Mouse (Mus musculus): ENCODE results near the gene Nectin1.

Nectin1 gene

DNA sequence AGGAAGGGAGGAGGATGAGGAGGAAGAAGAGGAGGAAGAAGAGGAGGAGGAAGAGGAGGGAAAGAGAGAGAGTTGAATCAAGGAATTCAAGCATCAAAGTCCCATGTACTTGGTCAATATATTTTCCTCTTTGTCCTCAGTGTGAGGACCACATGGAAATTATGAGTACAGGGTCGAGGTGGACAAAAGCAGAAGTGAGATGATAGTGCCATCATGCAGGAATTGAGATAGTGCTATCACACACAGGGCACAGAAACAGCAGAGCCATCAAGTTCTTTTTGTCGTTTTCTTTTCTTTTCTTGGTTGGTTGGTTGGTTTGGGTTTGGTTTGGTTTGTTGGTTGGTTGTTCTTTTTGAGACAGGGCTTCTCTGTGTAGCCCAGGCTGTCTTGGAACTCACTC, 2.5 kb upstream of the Nectin1 start:
- DNase-seq (ENCODE audit: low spot score) = no peak

DNA sequence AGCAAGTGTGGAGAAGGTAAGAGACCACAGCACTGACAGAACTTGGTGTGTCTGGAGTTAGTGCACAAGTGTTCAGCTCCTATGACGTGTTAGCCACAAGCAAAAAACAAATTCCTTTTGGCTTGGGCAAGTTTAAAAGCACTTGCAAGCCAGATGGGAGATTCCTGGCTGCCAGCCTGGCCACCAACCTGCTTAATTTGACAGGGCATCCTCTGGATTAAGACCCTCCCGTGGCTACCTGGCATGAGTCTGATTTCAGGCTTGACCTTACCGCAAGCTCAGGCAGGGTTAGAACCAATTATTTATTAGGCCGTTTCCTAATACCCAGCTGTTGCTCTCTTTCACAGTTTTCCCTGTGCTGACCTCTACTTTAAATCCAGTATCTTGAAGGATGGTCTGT, 1.7 kb upstream of the Nectin1 start:
- no peak for DNase-seq (ENCODE audit: low spot score)

DNA sequence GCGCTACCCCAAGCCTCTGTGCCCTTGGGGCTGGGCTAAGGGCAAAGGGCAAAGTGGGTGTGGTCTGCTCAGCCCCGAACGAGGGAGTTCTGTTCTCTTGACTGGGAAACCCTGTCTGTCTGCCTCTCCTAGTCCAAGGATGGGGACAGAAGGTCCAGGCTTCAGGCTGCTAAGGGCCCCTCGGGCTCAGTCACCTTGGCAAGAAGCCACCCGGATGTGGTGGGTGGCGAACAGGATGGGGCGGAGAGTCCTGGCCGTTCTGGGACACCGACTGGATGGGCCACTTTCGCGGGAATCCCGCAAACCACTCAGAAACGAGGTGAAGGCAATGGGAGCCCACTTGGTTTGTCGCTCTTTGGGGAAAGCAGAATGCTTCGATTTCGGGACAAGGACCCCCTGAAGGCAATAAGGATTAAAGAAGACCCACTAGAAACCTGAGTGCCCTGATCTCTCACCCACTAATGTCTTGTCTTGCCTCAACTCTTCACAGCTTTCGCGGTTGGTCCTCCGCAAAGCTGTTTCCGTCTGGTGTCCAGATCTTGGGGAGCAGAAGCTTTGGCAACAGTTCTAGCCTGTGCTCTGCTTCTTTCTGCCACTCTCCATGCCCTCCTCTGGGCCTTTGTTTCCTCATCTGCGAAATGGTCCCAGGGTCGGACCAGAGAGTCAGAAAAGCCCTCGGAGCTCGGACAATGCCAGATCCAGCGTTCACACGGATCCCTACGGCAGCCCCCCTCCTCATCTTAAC, 710 bp upstream of the Nectin1 start:
- peak; percentile 48 for DNase-seq (ENCODE audit: low spot score)

DNA sequence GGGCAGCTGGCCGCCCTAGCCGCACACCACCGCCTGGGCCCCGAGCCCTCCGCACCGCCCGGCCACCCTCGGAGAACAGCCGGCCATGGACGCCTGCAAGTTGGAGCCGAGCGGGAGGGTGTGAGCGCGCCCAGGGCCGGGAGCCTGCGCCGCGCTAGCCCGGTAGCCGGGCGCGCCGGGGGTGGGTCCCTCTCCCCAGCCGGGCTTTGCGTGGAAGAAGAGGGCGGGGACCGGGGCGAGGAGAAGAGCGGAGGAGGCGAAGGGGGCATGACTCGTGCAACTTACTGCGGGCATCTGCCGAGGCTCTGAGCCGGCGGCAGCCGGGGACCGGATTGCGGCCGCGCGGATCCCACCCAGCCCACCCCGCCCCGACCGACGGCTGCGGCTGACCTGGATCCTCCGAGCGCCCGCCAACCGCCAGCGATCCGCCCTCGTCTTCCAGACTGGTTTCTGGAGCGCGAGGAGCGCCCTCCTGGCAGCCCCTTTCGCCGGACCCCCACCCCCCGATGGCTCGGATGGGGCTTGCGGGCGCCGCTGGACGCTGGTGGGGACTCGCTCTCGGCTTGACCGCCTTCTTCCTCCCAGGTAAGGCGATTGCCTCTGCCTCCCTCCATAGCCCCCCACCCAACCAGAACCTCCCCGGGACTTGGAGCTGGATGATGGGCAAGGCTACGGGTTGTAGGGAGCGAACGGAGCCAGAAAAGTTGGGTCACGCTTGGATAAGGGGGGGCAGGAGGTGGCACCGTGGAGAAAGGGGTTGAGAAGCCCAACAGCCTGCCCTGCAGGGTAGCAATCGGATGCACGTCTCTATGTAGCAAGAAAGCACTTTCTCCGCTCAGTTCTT, 576 bp downstream of the Nectin1 start:
- no peak for DNase-seq (ENCODE audit: low spot score)

DNA sequence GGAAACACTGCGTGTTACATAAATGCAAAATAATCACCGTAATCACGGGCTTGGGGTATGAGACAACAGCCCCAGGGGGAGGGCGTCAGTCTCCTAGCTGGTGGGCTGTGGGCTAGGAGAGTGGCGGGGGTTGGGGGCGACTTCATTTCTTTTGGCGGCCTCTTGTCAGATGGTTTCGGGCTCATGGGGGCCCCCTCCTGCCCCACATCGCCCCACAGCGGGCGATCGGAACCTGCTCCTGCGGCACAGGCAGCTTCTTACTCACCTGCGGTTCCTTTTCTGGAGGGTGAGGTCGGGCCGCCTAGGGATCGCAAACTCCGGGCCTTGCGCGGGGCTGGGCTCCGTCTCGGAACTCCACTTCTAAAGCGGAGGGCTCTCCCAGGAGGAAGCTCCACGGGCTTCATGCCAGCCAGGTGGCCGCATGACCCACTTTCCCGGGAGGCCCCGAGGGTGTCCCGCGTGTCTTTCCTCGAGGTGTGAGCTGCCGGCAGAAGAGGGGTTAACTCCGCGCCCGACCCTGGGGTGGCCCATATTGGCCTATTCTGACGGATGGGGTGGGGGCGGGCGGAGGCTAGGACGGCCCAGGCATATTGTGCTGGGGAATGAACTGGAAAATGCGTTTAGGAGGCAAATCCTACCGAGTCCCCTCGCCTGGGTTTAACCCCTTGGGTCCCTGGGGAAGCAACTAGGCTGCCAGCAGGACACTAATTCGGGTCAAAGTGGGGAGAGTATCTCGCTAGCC, 1.4 kb downstream of the Nectin1 start:
- no peak for DNase-seq (ENCODE audit: low spot score)

DNA sequence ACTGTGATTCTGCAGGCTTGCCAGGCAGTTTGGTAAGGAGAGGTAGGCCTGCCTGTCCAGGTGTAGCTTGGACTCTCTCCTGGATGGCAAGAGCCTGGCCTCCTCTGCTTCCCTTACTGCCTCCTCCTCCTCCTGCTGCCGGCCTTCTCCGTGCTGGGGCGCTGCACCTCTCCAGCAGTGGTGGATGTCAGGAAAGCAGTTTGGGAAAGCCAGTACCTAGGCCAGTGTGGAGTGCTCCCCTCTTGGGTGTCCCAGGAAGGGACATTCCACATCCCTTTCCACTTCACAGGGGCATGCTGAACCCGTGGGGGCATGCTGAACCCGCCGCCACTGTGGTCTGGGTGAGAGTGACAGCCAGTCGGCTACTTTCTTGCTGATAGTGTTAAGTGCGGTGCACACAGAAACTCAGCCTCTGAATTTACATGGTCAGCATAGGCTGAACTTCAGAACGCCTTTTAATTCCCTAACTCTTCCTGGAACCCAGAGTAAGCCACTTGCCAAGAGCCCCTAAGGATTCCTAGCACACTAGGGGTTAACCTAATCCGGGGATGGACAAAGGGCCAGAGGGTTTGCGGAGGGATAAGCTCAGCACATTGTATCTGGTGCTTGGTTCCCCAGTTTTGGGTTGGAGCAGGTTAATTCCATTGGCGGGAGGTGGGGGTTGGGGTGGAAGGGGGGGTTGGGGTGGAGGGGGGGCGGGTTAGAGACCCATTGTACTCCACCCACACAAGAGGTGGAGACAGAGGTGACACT, 2.3 kb downstream of the Nectin1 start:
- DNase-seq (ENCODE audit: low spot score) = no peak

DNA sequence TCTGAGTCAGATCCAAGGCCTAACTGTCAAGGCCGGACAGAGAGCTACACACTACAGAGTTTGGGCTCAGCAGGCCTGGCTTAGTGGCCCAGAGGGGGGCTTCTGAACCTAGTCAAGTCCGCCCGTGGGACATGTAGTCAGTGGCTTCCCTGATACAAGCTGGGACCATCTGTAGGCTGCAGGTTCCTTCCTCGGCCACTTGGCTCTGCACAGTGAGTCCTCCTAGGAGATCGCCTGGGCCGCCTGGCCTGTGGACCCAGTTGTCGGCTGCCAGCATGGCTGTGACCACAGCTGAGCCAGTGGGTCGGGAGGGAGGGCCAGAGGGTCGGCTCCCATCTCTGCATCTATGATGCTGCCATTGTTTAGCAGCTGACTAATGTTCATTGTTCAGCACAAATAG, 3.9 kb downstream of the Nectin1 start:
- no peak for DNase-seq (ENCODE audit: low spot score)

DNA sequence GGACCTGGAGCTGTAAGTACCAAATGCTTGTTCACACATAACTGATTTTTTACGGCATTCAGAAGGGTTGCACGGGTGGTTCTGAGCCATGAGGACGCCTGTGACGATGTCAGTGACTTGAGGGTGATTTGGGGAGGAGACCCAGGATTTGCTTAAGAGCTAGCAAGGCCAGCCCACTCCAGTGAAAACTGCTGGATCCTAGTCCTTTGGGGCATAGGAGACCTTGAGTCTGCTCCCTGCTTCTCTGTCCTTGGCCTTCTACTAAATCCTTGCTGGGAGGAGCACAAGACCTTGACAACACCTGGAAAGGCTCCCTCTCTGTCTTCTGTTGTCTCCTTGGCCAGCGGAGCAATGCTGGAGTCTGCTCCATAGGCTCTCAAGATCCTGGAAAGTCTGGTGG, 4.7 kb downstream of the Nectin1 start:
- no peak for DNase-seq (ENCODE audit: low spot score)

DNA sequence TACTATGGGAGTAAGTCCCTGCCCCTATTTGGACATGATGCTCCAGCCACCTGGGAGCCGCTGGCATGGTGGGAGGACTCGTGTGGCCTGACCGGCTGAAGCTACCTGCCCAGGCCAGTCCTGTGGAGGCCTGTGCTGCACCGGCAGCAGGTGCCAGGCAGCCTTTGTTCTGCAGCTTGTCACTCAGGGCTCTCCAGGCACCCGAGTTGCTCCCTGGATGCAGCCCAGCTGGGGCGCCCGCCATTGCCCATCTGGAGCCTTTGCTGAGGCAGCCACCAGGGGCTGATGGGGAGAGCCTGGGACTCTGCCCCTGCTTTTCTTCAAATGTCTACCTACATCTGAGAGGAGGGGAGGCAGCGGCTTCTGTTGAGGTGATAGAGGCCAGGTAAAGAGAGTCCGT, 6.3 kb downstream of the Nectin1 start:
- no peak for DNase-seq (ENCODE audit: low spot score)

DNA sequence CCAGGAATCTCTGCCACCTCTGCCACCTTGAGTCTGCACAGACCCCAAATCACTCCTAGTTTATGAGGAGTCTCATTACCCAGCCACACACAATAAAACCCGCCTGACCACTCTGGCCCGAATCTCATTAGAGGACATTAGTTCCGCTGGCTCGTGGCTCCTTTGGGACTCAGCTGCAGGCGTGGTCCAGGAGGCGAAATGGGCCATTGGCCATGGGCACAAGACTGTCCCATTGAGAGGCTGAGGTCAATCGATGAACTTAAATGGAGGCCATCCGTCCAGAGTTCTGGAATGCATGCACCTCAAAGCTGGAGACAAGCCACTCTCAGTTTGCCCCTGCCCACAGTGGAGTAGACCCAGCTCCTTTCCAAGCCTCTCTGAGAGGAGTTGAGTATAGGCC, 7.3 kb downstream of the Nectin1 start:
- no peak for DNase-seq (ENCODE audit: low spot score)

DNA sequence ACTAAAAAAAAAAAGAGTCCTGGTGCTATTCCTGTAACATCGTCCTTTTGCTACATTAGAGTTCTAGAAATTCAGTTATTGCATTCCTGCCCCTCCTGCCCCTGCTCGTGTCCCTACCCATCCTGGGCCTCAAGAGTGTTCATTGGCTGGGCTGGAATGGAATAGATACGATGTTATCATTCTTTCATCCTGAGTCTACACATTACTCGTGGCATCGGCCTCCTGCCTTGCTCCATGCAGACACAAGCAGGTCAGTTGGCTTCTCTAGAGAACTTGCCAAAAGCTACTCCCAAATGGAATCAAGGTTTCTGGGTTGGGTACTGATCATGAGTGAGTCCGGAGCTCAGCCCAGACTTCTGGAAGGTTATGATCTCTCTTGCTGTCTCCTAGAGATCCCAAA, 9.7 kb downstream of the Nectin1 start:
- no peak for DNase-seq (ENCODE audit: low spot score)

DNA sequence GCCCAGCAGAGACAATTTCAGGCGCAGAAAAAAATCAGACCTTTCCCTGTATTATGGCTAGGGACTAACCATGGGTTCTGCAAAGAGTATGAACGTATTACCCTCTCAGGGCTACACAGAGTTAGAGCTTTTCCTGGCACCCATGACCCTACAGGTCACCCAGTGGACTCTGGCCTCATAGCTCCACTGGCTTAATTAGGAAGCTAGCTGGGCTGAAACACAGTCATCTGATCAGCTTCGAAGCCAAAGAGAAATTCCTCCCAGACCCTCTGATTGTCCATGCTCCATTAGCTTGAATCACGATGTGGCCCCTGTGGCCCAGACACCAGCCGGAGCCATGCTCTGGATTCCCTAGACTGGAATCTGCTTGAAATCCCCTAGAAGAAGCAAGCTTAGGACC, 10.3 kb downstream of the Nectin1 start:
- DNase-seq (ENCODE audit: low spot score) = no peak

DNA sequence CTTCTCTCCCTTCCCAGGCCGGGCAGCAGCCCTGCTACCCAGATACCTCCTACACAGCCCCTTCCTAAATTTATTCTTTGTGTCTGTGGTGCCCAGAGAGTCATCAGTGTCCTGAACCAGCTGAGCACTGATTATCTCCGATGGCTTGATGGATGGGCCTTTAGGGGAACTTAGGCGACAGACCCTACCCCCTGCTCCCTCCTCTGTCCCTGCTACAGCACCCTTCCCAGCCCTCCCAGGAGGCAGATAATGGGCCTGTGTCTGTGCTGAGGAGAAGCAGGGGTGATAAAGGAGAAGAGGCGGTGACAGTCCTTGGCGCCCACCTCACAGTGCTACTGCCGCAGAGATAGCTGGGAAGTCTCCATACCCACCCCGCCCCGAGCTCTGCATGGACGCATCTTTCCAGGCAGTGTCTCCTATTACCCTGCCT, 11.0 kb downstream of the Nectin1 start:
- DNase-seq (ENCODE audit: low spot score) = no peak

DNA sequence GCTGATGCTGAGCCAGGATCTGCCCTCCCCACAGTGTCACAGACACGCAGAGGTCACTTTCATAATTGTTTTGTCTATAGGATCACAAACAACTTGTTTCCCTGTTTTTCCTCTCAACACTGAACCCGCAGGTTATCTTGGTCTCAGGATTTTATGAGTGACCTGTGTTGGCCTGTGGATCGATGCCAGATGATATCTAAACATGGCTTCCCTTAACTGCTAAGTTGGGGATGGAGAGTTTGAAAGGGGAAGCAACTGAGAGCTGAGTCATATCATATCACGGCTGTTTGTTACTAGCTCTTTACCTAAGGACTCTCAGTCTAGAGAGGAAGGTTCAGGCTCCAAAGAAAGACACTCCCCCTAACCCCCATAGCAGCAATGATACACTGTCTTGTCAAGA, 11.7 kb downstream of the Nectin1 start:
- no peak for DNase-seq (ENCODE audit: low spot score)

DNA sequence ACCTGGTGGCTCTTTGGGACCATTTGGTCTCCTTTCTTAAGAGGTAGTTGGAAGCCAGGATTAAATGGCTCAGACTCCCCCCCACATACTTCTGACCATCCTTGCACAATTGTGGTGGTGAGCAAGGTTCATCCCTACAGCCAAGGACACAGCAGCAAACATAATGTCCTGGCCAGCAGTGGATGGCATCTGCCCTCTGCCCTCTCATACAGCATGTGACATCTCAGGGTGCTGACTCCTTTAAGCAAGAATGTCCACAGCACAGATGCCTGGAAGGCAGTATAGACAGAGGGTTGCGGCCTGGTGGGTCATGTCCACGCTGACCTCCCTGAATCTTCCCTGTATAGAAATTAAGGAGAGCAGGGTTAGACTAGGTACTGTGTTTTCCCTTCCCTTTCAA, 12.1 kb downstream of the Nectin1 start:
- DNase-seq (ENCODE audit: low spot score) = no peak

DNA sequence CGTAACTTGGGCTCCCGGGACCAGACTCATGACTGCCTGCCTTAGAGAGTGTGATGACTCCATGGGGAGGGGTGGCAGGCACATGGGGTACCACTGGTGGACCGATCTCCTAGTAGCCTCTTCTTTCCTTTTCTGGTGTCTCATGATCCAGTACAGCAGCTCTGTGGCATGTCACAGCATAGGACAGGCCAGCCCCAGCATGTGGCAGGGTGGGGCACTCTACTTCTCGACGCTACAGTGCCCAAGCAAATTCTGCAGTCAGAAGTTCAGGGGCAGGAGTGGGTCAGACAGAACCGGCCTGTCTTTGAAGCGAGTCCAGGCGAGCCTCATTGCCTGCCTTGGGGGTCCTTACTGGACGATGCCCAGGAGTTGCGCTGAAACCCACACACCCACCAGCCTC, 13.4 kb downstream of the Nectin1 start:
- no peak for DNase-seq (ENCODE audit: low spot score)

DNA sequence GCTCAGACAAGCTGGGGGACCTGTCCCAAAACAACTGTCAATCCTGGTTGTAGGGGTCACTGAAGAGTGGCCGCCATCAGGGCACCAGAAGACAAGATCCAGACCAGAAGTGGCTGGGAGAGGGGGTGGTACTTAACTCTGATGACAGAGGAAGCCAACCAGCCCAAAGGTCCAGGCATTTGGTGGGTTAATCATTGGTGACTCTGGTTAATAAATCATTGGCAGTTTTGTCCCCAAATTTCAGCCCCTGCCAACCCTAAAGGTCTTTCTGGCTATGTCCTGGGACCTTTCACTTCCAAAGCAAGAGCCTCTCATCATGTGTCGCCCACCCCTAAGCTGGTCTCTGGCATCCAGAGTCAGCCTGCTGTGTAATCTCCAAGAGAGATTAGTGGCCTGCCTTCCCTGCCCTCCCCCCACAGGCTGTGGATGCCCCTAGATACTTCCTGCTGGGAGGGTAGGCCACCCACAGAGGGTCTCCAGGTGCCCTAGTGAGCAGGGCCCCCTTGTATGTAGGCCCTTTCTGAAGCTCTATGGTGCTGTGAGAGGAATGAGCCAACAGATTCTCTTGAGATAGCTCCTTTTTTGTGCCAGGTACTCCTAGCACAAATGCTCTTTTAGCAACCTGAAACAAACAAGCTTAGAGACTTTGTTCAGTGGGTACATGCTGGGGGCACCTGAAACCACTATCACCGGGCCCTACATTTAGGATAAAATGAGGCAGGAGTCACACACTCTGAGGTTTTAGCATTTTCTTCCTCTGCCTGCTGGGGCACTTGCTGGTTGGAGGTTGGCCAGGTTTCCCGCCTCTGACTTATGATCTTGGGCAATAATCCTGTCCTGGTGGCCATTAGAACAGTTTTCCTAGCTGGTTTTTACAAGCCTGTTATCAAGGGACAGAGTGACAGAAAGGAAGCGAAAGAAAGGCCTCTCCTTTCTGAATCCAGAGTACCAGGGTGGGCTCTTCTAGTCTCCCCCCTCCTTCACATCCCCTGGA, 14.5 kb downstream of the Nectin1 start:
- DNase-seq (ENCODE audit: low spot score) = no peak

DNA sequence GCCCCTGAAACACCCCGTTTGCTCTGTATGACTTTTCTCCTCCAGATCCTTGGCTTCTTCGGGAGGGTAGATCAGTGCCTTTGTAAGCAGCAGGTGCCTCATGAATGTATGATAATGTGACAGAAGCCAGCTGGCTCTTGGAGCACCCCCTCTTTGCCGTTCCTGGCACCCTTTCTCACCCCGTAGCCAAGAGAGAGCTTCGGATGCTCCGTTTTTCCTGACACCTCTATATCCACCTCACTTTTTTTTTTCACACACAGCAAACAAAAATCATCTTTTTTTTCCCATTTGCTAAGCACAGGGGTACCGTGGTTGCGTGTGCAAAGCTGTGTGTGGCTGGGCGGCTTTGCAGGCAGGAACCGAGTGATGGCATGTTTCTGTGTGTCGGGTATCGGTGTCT, 16.3 kb downstream of the Nectin1 start:
- DNase-seq (ENCODE audit: low spot score) = no peak

DNA sequence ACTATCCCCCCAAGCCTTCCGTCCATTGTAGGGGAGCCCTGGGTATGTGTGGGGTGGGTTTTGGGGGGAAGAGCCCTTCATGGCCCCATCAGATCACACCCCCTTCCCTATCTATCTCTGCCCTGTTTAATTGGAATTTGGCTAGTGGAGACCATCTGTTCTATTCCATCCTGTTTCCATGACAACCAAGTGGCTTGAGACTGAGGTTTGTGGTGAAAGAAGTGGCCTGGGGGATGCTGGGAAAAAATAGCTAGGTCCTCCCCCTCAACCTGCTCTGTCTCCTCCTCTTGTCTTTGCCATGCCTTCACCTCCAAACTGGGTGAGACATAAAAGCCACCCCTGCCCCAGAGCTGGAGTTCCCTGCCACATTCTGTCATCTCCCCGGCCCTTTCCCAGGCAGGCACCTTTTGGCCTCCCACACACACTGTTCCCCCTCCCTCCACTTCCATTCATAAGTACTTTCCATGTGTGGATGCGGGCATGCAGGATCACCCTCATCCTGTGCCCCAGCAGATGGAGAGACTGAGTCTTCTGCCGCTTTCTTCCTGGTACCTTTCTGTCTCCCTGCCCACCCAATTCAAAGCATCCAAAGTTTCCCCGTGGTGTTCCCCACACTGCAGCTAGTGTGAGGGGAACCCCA, 17.5 kb downstream of the Nectin1 start:
- no peak for DNase-seq (ENCODE audit: low spot score)

DNA sequence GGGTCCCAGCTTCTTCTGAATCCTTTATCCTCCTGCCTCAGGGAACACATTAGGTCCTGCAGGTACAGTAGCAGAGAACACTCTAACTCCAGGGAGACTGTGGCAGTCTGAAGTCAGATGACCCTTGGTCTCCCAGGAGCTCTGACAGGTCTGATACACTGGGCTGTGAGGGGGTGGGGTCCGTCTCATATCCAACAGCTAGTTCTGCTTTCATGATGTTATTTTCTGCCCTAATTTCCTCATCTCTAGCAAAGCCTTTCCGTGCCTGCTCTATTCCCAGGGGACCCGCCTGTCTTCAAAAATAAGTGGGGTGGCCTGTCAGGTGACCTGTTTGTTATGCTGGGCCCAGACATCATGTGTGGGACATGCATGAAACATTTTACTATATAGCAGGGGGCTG, 18.2 kb downstream of the Nectin1 start:
- no peak for DNase-seq (ENCODE audit: low spot score)

All from ovary, postnatal 10 days (tissue).